Mouse (Mus musculus) heart, embryonic 11.5 days (tissue): ENCODE results near the gene Fbxw2. TPM values are rescaled to one million over a fixed set of nuclear protein-coding genes. Genes with fewer than 3 reads are reported as not detected.
"Not testable (repeated sequence)": the region's sequence is repeated elsewhere in the genome, so short reads cannot be mapped to it uniquely, and the experiment has no call there.

ENCODE experiments used
- ATAC-seq: fragments of 200-750 bp; cut with Nextera tagmentation; replicated peaks from 2 replicates; pipeline ENCODE4 v1.8.0; 2017; ENCODE audit warnings: moderate library complexity; ENCODE audit not compliant: insufficient number of reproducible peaks, low FRiP score, low TSS enrichment
- H3K27ac ChIP-seq: fragments of 300-500 bp; sonication (generic); 2 replicates; pipeline ENCODE4 v1.5.1; 2014; ENCODE audit warnings: mild to moderate bottlenecking, low read depth, low read length
- H3K27me3 ChIP-seq: fragments of 300-500 bp; sonication (generic); 2 replicates; pipeline ENCODE4 v1.6.1; 2014; ENCODE audit warnings: mild to moderate bottlenecking, low read length, mixed read lengths; ENCODE audit not compliant: control insufficient read depth, insufficient read depth
- H3K36me3 ChIP-seq: fragments of 300-500 bp; sonication (generic); 2 replicates; pipeline ENCODE4 v1.6.1; 2014; ENCODE audit warnings: mild to moderate bottlenecking, low read length, moderate library complexity, mixed read lengths; ENCODE audit not compliant: control insufficient read depth, insufficient read depth
- H3K4me1 ChIP-seq: fragments of 300-500 bp; sonication (generic); 2 replicates; pipeline ENCODE4 v1.6.1; 2014; ENCODE audit warnings: low read length; ENCODE audit not compliant: control insufficient read depth, insufficient read depth
- H3K4me2 ChIP-seq: fragments of 300-500 bp; sonication (generic); 2 replicates; pipeline ENCODE4 v1.6.1; 2014; ENCODE audit warnings: mild to moderate bottlenecking, moderate library complexity
- H3K4me3 ChIP-seq: fragments of 300-500 bp; sonication (generic); 2 replicates; pipeline ENCODE4 v1.5.1; 2014; ENCODE audit warnings: low read depth, low read length
- H3K9ac ChIP-seq: fragments of 300-500 bp; sonication (generic); 2 replicates; pipeline ENCODE4 v1.6.1; 2014; ENCODE audit warnings: mild to moderate bottlenecking, low read depth, low read length, moderate library complexity
- H3K9me3 ChIP-seq: fragments of 300-500 bp; sonication (generic); replicated peaks from 2 replicates; pipeline ENCODE4 v1.6.1; 2016; ENCODE audit warnings: low read length; ENCODE audit not compliant: control insufficient read depth
- WGBS: fragments of 180-500 bp; shearing (Covaris S2); extraction: QIAGEN DNeasy Blood & Tissue Kit; methylation state at CpG from one replicate; pipeline ENCODE4 v1.1.7; 2014; ENCODE audit not compliant: insufficient replicate concordance; 5-methylcytosine and 5-hydroxymethylcytosine counted together
- polyA plus RNA-seq: library from polyadenylated mRNA; unstranded; fragments of >200 nt; fragmentation: Nextera tagmentation; extraction: Ambion mirVana; gene quantifications from 2 replicates; pipeline ENCODE4 v1.2.1, GENCODE M21; 2014

The Fbxw2 gene
- polyA plus RNA-seq, 1 experiment from 2014 or later, result 46.9 TPM

GRCm38 (mm10) chr2:34843211-34843939 lies 17.3 kb upstream of the Fbxw2 start:
- H3K9ac ChIP-seq, result no peak overlapping the region
- WGBS, result 81% methylated on average over 11 of the region's 11 CpGs
- no peak for ATAC-seq
- H3K4me1 ChIP-seq, result no peaks in the 10 kb centered on the region
- H3K27ac ChIP-seq, result no peak overlapping the region
- H3K36me3 ChIP-seq, result no peaks in the 10 kb centered on the region
- no peaks in the 10 kb centered on the region for H3K27me3 ChIP-seq
- H3K4me3 ChIP-seq, result no peak overlapping the region
- no peak overlapping the region for H3K4me2 ChIP-seq
- H3K9me3 ChIP-seq, result no peaks in the 10 kb centered on the region

- Histone ChIP-seq H3K4me1 (no peaks in the 10 kb centered on the region), H3K27me3 (peaks cover 3% of the 10 kb centered on the region; the same call in 1 of the 2 replicates), H3K4me2 (no peak overlapping the region), H3K27ac (no peak overlapping the region), H3K9me3 (no peaks in the 10 kb centered on the region), H3K9ac (no peak overlapping the region), H3K4me3 (no peak overlapping the region), H3K36me3 (no peaks in the 10 kb centered on the region)
- ATAC-seq, result no peak
- 87% methylated on average over 8 of the region's 8 CpGs for WGBS
Observed at GRCm38 (mm10) chr2:34841706-34842105, 15.6 kb upstream of the Fbxw2 start.

- not testable (repeated sequence) for ATAC-seq, H3K9ac ChIP-seq, H3K9me3 ChIP-seq, H3K4me1 ChIP-seq, H3K4me3 ChIP-seq, H3K27ac ChIP-seq, H3K36me3 ChIP-seq, H3K4me2 ChIP-seq, H3K27me3 ChIP-seq
- 76% methylated on average over 5 of the region's 5 CpGs for WGBS
Observed at GRCm38 (mm10) chr2:34840143-34840542, 14.0 kb upstream of the Fbxw2 start.

- H3K4me2 ChIP-seq, result no peak overlapping the region
- no peaks in the 10 kb centered on the region for H3K9me3 ChIP-seq
- no peak overlapping the region for H3K27ac ChIP-seq
- no peak overlapping the region for H3K9ac ChIP-seq
- H3K4me3 ChIP-seq, result no peak overlapping the region
- no peaks in the 10 kb centered on the region for H3K36me3 ChIP-seq
- WGBS, result 75% methylated on average over 3 of the region's 3 CpGs
- no peaks in the 10 kb centered on the region for H3K4me1 ChIP-seq
- peaks cover 3% of the 10 kb centered on the region; the same call in 1 of the 2 replicates for H3K27me3 ChIP-seq
- no peak for ATAC-seq
Observed at GRCm38 (mm10) chr2:34835669-34836068, 9.6 kb upstream of the Fbxw2 start.

GRCm38 (mm10) chr2:34833624-34834023 lies 7.5 kb upstream of the Fbxw2 start:
- WGBS, result 81% methylated on average over 17 of the region's 17 CpGs

GRCm38 (mm10) chr2:34832766-34833457 lies 6.8 kb upstream of the Fbxw2 start, which contains the start of gene Gm34653:
TSS of gene Gm34653 (plus strand) at chr2:34833007.
- H3K4me2 ChIP-seq, H3K9me3 ChIP-seq, ATAC-seq, H3K27me3 ChIP-seq, H3K27ac ChIP-seq, H3K9ac ChIP-seq, H3K4me3 ChIP-seq, H3K36me3 ChIP-seq, H3K4me1 ChIP-seq: not testable (repeated sequence)
- WGBS, result 63% methylated on average over 11 of the region's 11 CpGs

More at GRCm38 (mm10) chr2:34833624-34834023, 7.5 kb upstream of the Fbxw2 start:
- H3K4me1 ChIP-seq, result no peaks in the 10 kb centered on the region
- no peak for ATAC-seq
- no peaks in the 10 kb centered on the region for H3K9me3 ChIP-seq
- no peak overlapping the region for H3K4me3 ChIP-seq
- no peak overlapping the region for H3K4me2 ChIP-seq
- no peaks in the 10 kb centered on the region for H3K36me3 ChIP-seq
- H3K27me3 ChIP-seq, result peaks cover 3% of the 10 kb centered on the region; the same call in 1 of the 2 replicates
- no peak overlapping the region for H3K27ac ChIP-seq
- no peak overlapping the region for H3K9ac ChIP-seq

GRCm38 (mm10) chr2:34830066-34830465 lies 4.0 kb upstream of the Fbxw2 start:
- not testable (repeated sequence) for H3K27me3 ChIP-seq, H3K4me3 ChIP-seq, H3K27ac ChIP-seq, H3K9me3 ChIP-seq, ATAC-seq, H3K36me3 ChIP-seq, H3K4me2 ChIP-seq, H3K9ac ChIP-seq, H3K4me1 ChIP-seq
- WGBS, result 88% methylated on average over 17 of the region's 17 CpGs

- no peak for ATAC-seq
- H3K4me2 ChIP-seq, result no peak overlapping the region
- no peaks in the 10 kb centered on the region for H3K9me3 ChIP-seq
- no peaks in the 10 kb centered on the region for H3K27me3 ChIP-seq
- H3K4me1 ChIP-seq, result peaks cover 7% of the 10 kb centered on the region
- no peak overlapping the region for H3K4me3 ChIP-seq
- no peak overlapping the region for H3K27ac ChIP-seq
- H3K36me3 ChIP-seq, result no peaks in the 10 kb centered on the region
- 76% methylated on average over 1 of the region's 1 CpGs for WGBS
- no peak overlapping the region for H3K9ac ChIP-seq
Observed at GRCm38 (mm10) chr2:34828026-34828425, 1.9 kb upstream of the Fbxw2 start.
